Comparison of ENCODE assay signal across 9 mouse cellular contexts in the genomic region with DNA sequence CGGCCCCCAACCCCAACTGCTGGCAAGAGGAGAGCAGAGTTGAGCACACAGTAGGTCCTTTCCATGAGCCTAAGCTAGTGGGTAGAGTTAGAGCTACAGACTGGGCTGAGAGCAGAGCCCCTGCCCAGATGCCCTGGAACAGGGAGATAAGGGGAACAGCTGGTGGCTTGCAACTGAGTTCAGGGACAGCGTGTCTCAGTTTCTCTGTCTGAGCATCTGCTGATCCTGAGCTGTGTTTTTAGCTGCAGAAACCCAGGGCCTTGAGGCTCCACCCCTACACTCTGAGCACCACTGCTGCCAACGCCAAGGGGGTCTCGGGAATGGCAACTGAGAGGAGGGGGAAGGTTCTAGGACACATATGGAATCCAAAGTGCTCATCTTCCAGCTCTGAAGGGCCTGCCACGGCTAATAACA.
A peak's percentile ranks its signal among the peaks of the same experiment; 100 is the strongest.
DNase-seq lines count a peak whose midpoint lies in the region; ATAC-seq and TF ChIP-seq lines count a peak whose summit lies in the region.
"Had no signal": no experiment of that assay in that cellular context is flagged by ENCODE, and none has a peak within 500 bp of the region (broad histone marks: within the 10 kb centered on the region; RNA-seq: fewer than 3 reads in every experiment).

No protein-coding gene starts in this region.

- ATAC-seq in kidney, embryonic 16.5 days (ENCODE audit: low FRiP score, low TSS enrichment) = no peak
- no peak for ATAC-seq in hindbrain, embryonic 12.5 days (ENCODE audit: low FRiP score)
- no peak for ATAC-seq in midbrain, embryonic 16.5 days
- ATAC-seq in granulocyte monocyte progenitor cell, adult 5-6 weeks (replicated peaks; ENCODE audit: poor library complexity, severe bottlenecking) = no peak

- no peaks in the 10 kb centered on the region for H3K9me3 ChIP-seq in kidney, embryonic 16.5 days (ENCODE audit: low read length)
- no peaks in the 10 kb centered on the region for H3K9me3 ChIP-seq in hindbrain, embryonic 12.5 days (replicated peaks)
- no peaks in the 10 kb centered on the region for H3K9me3 ChIP-seq in midbrain, embryonic 16.5 days (replicated peaks; ENCODE audit: control insufficient read depth, low read length, poor library complexity, severe bottlenecking)

- no peaks in the 10 kb centered on the region for H3K27me3 ChIP-seq in kidney, embryonic 16.5 days (ENCODE audit: insufficient read depth, low read length)
- H3K27me3 ChIP-seq in hindbrain, embryonic 12.5 days = no peaks in the 10 kb centered on the region
- H3K27me3 ChIP-seq in midbrain, embryonic 16.5 days (ENCODE audit: control insufficient read depth, insufficient read depth, low read depth, low read length) = no peaks in the 10 kb centered on the region

- H3K27ac ChIP-seq in kidney, embryonic 16.5 days (ENCODE audit: low read length) = peak overlapping the region; percentile 100
- H3K27ac ChIP-seq in embryonic fibroblast, embryonic 13.5 days (ENCODE audit: insufficient read depth, low read length) = peak overlapping the region; percentile 95
- peak overlapping the region; percentile 100 for H3K27ac ChIP-seq in hindbrain, embryonic 12.5 days
- peak overlapping the region; percentile 100 for H3K27ac ChIP-seq in midbrain, embryonic 16.5 days (ENCODE audit: low read length)

- H3K4me3 ChIP-seq in kidney, embryonic 16.5 days (ENCODE audit: low read length) = no peak overlapping the region
- H3K4me3 ChIP-seq in embryonic fibroblast, embryonic 13.5 days (ENCODE audit: insufficient read depth, low read length) = no peak overlapping the region
- H3K4me3 ChIP-seq in hindbrain, embryonic 12.5 days = no peak overlapping the region
- H3K4me3 ChIP-seq in midbrain, embryonic 16.5 days (ENCODE audit: low read depth, low read length) = no peak overlapping the region

- no peaks in the 10 kb centered on the region for H3K36me3 ChIP-seq in kidney, embryonic 16.5 days (ENCODE audit: insufficient read depth, low read length)
- H3K36me3 ChIP-seq in hindbrain, embryonic 12.5 days = no peaks in the 10 kb centered on the region
- no peaks in the 10 kb centered on the region for H3K36me3 ChIP-seq in midbrain, embryonic 16.5 days (ENCODE audit: control insufficient read depth, insufficient read depth, low read length)

- peaks cover 93% of the 10 kb centered on the region for H3K4me1 ChIP-seq in kidney, embryonic 16.5 days (ENCODE audit: insufficient read depth, low read length)
- peaks cover 48% of the 10 kb centered on the region for H3K4me1 ChIP-seq in embryonic fibroblast, embryonic 13.5 days (ENCODE audit: control insufficient read depth, insufficient read depth, low read length)
- H3K4me1 ChIP-seq in hindbrain, embryonic 12.5 days = peaks cover 98% of the 10 kb centered on the region
- peaks cover 92% of the 10 kb centered on the region for H3K4me1 ChIP-seq in midbrain, embryonic 16.5 days (ENCODE audit: control insufficient read depth, insufficient read depth, low read length)

- no peak for TF ChIP-seq CTCF in embryonic fibroblast, embryonic 13.5 days (IDR thresholded peaks at IDR 0.05; ENCODE audit: borderline replicate concordance, insufficient read depth, low read length)

- no peak overlapping the region for H3K4me2 ChIP-seq in kidney, embryonic 16.5 days (replicated peaks; ENCODE audit: low read depth, low read length)
- peak overlapping the region; percentile 57; the same call in 1 of the 2 replicates for H3K4me2 ChIP-seq in hindbrain, embryonic 12.5 days (replicated peaks)
- no peak overlapping the region for H3K4me2 ChIP-seq in midbrain, embryonic 16.5 days (ENCODE audit: low read length)

- intact Hi-C loops in left cerebral cortex, postnatal 25 days (cut with DNase I) = no loop called here

- DNase-seq in kidney, adult 18-20 months = no peak
- DNase-seq in left cerebral cortex, postnatal 25 days (ENCODE audit: low spot score in 2 of 2) = no peak
- DNase-seq in layer of hippocampus, postnatal 36 days = no peak
- DNase-seq: kidney, postnatal 36 days had no signal

- WGBS in kidney, embryonic 16.5 days = 85% methylated on average over 5 of the region's 5 CpGs
- WGBS in hindbrain, embryonic 12.5 days = 49% methylated on average over 5 of the region's 5 CpGs
- WGBS in midbrain, embryonic 16.5 days = 36% methylated on average over 5 of the region's 5 CpGs

- H3K9ac ChIP-seq in kidney, embryonic 16.5 days (replicated peaks; ENCODE audit: low read length) = peak overlapping the region; percentile 80
- H3K9ac ChIP-seq in hindbrain, embryonic 12.5 days = peak overlapping the region; percentile 74
- H3K9ac ChIP-seq in midbrain, embryonic 16.5 days (ENCODE audit: low read depth, low read length) = peak overlapping the region; percentile 72; the same call in 1 of the 2 replicates

- TF ChIP-seq POLR2A in embryonic fibroblast, embryonic 13.5 days (IDR thresholded peaks at IDR 0.05; ENCODE audit: low read depth, low read length) = peak; percentile 62
